Mouse (Mus musculus): Measurements from ENCODE around the gene BC030867.

GRCm38 (mm10) chr11:102215511-102215910, 33.2 kb upstream of the BC030867 start:
- TF ChIP-seq ZKSCAN1 (IDR thresholded peaks at IDR 0.05; ENCODE audit: low read depth, low read length), result no peak
- no peak for TF ChIP-seq POLR2AphosphoS5 (IDR thresholded peaks at IDR 0.05; ENCODE audit: borderline replicate concordance, low read depth, low read length)
- TF ChIP-seq ZMIZ1 (IDR thresholded peaks at IDR 0.05; ENCODE audit: low read depth, low read length), result no peak
- TF ChIP-seq EP300 (IDR thresholded peaks at IDR 0.05; ENCODE audit: low read depth in 1 of 2, low read length in 2 of 2), result no peak
- TF ChIP-seq ZC3H11A (IDR thresholded peaks at IDR 0.05; ENCODE audit: low read depth, low read length), result no peak
- no peak for TF ChIP-seq MAX (IDR thresholded peaks at IDR 0.05; ENCODE audit: low read length)
- no peak for TF ChIP-seq POLR2A (IDR thresholded peaks at IDR 0.05; ENCODE audit: control insufficient read depth in 1 of 2, insufficient read depth in 1 of 2, low read depth in 1 of 2, low read length in 2 of 2, poor library complexity in 1 of 2)
- TF ChIP-seq CTCF (IDR thresholded peaks at IDR 0.05 in 2 of 3, conservative IDR thresholded peaks at IDR 0.05 in 1 of 3; ENCODE audit: control insufficient read depth in 1 of 3, insufficient read depth in 1 of 3, low read depth in 2 of 3, low read length in 3 of 3, poor library complexity in 1 of 3, severe bottlenecking in 1 of 3), result no peak
- TF ChIP-seq ZNF384 (IDR thresholded peaks at IDR 0.05; ENCODE audit: low read depth, low read length), result no peak
- TF ChIP-seq POLR2AphosphoS2 (IDR thresholded peaks at IDR 0.05; ENCODE audit: low read length), result no peak
- TF ChIP-seq MAFK (IDR thresholded peaks at IDR 0.05; ENCODE audit: borderline replicate concordance, low read depth, low read length), result no peak
- TF ChIP-seq TCF12 (IDR thresholded peaks at IDR 0.05; ENCODE audit: low read depth, low read length), result no peak
